Mouse (Mus musculus) c-Kit-positive CD71-positive TER-119-positive erythroid progenitor cells, embryonic 14.5 days (primary cell): ENCODE data around the gene 4930535I16Rik.
"Not testable (repeated sequence)": the region's sequence is repeated elsewhere in the genome, so short reads cannot be mapped to it uniquely, and the experiment has no call there.

Experiments
- DNase-seq: peaks from one replicate; pipeline ENCODE4 v3.0.0-alpha.2; 2013; ENCODE audit warnings: low spot score

4930535I16Rik gene

DNA sequence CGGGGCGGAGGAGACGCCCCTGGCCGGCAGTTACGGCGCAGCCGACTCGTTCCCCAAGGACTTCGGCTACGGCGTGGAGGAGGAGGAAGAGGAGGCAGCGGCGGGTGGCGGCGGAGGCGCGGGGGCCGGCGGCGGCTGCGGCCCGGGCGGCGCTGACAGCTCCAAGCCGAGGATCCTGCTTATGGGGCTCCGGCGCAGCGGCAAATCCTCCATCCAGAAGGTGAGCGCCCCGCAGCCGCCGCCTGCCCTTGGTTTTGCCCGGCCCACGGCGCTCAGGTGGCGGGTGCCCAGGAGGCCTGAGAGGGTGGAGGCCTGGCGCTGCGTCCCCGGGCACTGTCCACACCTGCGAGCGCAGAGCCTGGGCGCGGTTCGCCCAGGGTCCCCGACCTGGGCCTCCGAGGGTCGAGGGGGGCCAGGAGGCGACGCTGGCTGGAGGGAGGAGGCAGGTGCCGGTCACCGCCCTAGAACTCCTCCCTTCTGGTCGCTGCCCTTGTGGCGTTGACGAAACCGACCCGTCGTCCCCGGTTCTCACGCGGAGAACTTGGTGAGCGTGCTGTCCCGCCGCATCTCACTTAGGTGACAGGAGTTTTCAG lies at the start of gene 4930535I16Rik:
Gene 4930535I16Rik, minus strand, starts transcription at position 475 of the 593 bp plus-strand sequence.
- peak; percentile 51 for DNase-seq

GRCm38 (mm10) chr4:123962721-123963120 lies 44.9 kb upstream of the 4930535I16Rik start:
- DNase-seq, result no peak

GRCm38 (mm10) chr4:123960955-123961354 lies 43.1 kb upstream of the 4930535I16Rik start:
- DNase-seq, result no peak

DNA sequence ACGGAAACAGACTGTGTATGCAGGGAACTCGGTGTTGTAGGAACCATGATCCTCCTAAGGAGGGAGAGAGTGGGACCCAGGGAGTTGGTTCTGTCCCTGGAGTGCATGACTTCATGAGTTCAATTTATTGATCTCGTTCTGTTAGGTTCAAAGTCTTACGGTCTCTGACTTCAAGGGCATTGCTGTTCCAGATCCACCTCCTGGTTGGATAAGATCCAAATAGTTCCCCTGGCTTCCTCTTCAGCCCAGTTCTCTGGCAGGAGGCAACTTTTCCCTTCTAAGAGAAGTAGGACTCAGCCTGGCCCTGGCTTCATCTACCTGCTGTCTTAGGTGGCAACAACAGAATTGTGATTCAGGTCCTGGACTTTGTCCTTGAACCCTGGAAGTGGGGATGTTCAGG lies 40.1 kb upstream of the 4930535I16Rik start:
- DNase-seq, result no peak

GRCm38 (mm10) chr4:123957492-123957808 lies 39.6 kb upstream of the 4930535I16Rik start:
- no peak for DNase-seq

GRCm38 (mm10) chr4:123956703-123957491 lies 39.1 kb upstream of the 4930535I16Rik start:
- peak; percentile 10 for DNase-seq

DNA sequence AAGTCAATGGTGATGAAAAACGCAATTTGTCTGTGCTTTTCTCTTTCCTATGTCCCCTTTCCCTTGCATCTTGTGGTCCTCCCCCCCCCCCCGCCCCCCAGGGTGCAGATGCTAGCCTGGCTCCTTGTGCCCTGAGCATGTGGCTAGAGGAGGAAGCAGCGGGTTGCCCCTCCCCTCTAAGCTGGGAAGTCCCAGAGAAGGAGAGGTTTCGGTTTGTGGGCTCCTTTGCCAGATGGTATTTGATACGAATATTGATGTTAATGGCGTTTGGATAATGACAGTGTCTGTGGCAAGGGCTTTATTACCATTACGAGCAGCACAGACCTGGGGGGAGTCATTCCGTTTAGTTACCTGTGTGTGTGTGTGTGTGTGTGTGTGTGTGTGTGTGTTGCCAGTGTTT lies 34.2 kb upstream of the 4930535I16Rik start:
- DNase-seq, result no peak

DNA sequence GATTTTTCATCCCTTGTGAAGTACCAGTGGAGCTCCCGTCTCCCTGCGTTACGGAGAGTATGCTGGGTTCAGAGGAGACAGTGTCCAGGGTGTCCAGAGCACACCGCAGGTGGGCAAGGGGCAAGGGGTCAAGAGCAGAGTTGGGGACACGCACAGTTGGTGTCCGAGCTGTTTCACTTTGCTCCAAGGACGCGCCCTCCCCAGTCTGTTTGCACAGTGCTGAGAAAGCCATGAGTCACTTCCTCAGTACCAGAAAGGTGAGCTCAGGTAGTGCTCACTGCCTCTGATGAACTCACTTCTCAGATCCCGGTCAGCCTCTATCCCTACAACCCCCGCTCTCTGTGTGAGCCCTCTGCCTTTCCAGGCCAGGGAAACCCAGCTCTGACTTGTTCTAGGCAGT lies 31.8 kb upstream of the 4930535I16Rik start:
- DNase-seq, result no peak

DNA sequence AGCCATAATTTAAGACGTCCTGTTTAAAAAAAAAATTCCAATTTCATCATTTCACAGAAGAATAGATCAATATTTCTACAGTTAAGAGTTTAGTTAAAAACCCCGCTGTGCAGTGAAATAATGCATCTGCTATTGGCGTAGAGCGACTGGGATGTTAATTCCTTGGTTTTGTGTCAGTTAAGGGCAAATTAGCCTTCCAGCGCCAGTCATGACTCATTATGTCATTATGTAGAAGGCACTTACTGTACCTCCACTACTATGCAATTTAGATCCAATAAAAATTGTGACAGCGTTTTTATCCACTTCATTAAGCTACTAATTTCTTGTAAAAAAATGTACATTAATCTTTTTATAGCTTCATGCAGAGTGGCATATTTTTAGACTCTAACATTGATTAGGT lies 31.1 kb upstream of the 4930535I16Rik start:
- DNase-seq, result no peak

- no peak for DNase-seq
Measured at GRCm38 (mm10) chr4:123947149-123947548, 29.3 kb upstream of the 4930535I16Rik start.

DNA sequence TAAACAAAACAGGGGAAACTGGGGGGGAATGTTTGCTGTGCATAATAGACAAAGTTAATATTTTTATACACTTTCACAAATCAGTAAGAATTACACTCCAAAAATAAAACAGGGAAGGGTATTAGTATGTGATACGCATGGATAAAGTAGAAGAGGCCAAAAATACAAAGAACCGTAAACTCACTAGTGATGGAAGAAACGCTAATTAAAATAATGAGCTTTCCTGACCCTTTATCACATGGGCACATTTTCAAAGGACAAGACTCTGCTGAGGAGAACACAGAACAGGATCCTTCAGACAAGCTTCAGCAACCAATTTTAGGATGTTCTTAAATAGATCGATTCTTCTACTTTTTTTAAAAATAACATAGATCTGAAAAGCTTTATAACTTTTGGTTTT lies 28.9 kb upstream of the 4930535I16Rik start:
- no peak for DNase-seq

- not testable (repeated sequence) for DNase-seq
Measured at GRCm38 (mm10) chr4:123940878-123941277, 23.1 kb upstream of the 4930535I16Rik start.

- peak; percentile 69 for DNase-seq
Measured at GRCm38 (mm10) chr4:123939838-123940237, 22.0 kb upstream of the 4930535I16Rik start.

DNA sequence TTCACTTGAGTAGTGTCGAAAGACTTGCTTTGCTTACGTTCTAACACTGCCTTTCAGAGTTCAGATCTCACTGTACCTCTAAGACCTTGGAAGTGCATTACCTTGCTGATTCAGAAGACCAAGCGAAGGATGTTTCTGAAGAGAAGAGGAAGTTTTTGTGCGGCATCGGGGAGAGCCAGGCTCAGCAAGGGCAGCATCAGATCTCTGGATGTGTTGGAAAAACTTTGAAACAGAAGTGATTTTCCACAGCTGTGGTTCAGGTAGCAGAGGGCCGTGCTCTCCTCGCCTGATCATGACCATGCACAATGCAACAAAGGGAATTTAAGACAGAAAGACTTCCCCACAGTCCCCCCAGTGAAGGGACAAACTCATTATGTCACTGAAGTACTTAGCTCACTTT lies 18.2 kb upstream of the 4930535I16Rik start:
- no peak for DNase-seq

GRCm38 (mm10) chr4:123934306-123934705 lies 16.5 kb upstream of the 4930535I16Rik start:
- DNase-seq, result no peak

- DNase-seq, result no peak
Measured at GRCm38 (mm10) chr4:123929994-123930393, 12.2 kb upstream of the 4930535I16Rik start.

DNA sequence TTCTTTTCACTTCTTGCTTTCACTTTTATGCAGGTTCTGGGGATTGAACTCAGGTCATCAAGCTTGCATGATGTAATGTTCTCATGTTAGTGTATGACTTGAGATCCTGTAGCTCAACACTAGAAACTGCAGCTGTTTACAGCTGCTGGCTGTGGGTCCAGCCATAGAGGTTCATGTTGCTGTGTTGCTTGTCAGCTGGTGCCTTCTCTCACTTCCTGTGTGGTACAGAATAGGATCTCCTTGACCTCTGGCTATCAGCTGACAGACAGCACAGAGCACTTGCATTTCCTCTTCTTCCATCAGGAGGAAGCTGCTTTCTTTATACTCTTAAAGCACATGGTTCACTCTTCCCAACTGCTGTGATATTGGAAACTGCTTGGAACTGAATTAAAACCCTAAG lies 10.1 kb upstream of the 4930535I16Rik start:
- no peak for DNase-seq

DNA sequence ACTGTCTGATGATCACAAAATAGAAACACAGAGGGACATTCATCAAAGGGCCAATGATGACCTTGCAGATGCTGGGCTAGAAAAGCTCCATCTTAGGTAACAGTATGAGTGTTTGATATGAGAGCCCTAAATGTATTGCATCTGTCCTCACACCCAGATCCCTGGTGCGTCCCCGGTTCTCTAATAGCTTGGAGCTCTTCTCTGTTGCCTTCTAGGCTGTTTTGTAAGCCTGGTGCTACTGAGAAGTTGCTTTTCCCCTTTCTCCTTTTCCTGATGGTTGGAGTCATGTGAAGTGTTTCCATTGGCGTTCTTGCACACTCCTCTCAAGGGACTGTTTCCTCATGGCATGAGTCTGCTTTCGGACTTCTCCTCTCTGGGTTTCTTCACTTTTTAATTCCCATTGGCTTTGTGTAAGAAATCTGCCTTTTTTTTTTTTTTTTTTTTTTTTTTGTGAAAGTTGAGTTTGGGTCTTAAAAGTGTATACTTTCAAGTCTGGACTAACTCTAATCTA lies 3.3 kb upstream of the 4930535I16Rik start:
- no peak for DNase-seq

DNA sequence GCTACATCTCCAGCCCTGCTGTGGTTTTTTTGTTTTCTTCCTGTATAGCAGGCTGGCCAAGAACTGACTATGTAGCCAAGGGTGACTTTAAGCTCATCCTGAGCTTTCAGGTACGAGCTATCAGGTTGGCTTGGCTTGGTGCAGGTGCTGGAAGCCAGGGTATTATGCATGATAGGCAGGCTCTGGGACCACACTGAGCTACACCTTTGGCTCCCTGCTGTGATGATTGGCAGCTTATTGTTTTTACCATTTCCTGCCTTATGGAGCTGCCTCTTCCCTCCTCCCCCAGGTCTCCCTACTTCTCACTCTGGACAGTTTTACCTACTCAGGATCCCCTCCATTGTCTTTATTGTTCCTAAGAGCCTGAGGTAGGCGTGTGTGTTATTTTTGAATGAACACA lies 1.0 kb upstream of the 4930535I16Rik start:
- DNase-seq, result no peak

- DNase-seq, result peak; percentile 98
Measured at GRCm38 (mm10) chr4:123916748-123917547, 874 bp downstream of the 4930535I16Rik start, which contains the start of gene Rragc. Gene Rragc (plus strand): TSS chr4:123917446.

- no peak for DNase-seq
Measured at GRCm38 (mm10) chr4:123912431-123912830, 5.4 kb downstream of the 4930535I16Rik start.

GRCm38 (mm10) chr4:123911503-123911902 lies 6.3 kb downstream of the 4930535I16Rik start:
- DNase-seq, result no peak
